Mouse (Mus musculus): Measurements from ENCODE around the gene Tubb5. TPM values are rescaled to one million over a fixed set of nuclear protein-coding genes. Genes with fewer than 3 reads are reported as not detected.

Tubb5 gene
- total RNA-seq, 2 experiments from 2014 or later: 417 to 433 TPM

- Histone ChIP-seq H3K4me3 (no peak overlapping the region), H3K27ac (no peak overlapping the region)
- no peak for TF ChIP-seq CTCF (IDR thresholded peaks at IDR 0.05)
- intact Hi-C loops (cut with DNase I): no loop called here
- DNase-seq (ENCODE audit: extremely low spot score in 1 of 2, low spot score in 2 of 2): no peak
These were observed 50.6 kb downstream of the Tubb5 start for GRCm38 (mm10) chr17:35787493-35787892.

DNA sequence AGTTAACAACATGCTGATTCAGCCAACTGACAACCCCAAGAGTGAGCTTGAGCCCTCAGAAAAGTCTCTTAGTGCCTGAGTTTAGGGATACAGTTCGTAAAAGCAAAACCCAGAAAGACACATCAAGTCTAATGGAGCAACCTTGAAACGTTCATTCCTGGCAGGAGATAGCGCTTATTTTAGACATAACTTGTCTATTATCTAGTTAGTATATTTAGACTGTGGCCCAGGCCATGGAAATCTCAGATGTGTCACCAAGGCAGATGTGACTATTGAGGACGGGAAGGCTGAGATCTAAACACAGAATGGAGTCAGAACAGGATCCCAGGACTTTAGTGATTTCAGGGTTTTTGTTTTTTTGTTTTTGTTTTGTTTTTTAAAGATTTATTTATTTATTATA, 53.0 kb downstream of the Tubb5 start:
- intact Hi-C loops (cut with DNase I): no loop called here
- no peak overlapping the region for H3K27ac ChIP-seq
- DNase-seq (ENCODE audit: extremely low spot score in 1 of 2, low spot score in 2 of 2): no peak
- TF ChIP-seq CTCF (IDR thresholded peaks at IDR 0.05): no peak
- no peak overlapping the region for H3K4me3 ChIP-seq

DNA sequence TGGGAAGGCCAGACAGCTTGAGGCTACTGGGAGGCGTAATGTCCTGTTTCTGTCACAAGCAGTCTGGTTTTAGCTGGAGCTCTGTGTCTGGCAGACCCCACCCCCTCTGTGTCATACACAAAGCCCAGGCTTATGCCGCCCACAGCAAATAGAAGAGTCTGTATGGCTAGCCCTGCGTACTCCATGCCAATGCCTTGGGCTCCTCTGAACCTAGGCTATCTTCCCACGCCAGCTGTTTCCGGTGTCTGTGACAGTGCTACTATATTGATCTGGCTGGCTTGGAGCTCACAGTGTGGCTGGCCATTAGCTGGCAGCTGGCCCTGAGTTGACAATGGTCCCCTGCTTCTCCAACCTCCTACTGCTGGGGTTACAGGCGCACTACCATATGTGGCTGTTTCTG, 54.2 kb downstream of the Tubb5 start:
- no peak for DNase-seq (ENCODE audit: extremely low spot score in 1 of 2, low spot score in 2 of 2)
- no peak for TF ChIP-seq CTCF (IDR thresholded peaks at IDR 0.05)
- intact Hi-C loops (cut with DNase I): no loop called here
- Histone ChIP-seq H3K27ac (no peak overlapping the region), H3K4me3 (no peak overlapping the region)

Small RNAs within 50 kb of the gene (microRNA-seq; reads per million reads assigned to microRNA genes)
- 0.24 to 0.73 reads per million in 2 experiments for gene Gm28033

Other genes with a start within 250 kb of the Tubb5 start
- not detected for gene Sfta2, start 236.8 kb downstream of the Tubb5 start, total RNA-seq (2021)
- not detected for gene Gm9573, start 211.7 kb downstream of the Tubb5 start, total RNA-seq (2021)
- gene Mucl3, start 194.6 kb downstream of the Tubb5 start, total RNA-seq (2021): not detected
- 10 to 100 TPM; 33.2 to 42.6 TPM for gene Vars2, start 170.7 kb downstream of the Tubb5 start, total RNA-seq (2021)
- 10 to 100 TPM; 34.5 to 35.9 TPM for gene Gtf2h4, start 164.6 kb downstream of the Tubb5 start, total RNA-seq (2021)
- gene Ddr1, start 133.7 kb downstream of the Tubb5 start, total RNA-seq (2021): 10 to 100 TPM; 47.2 to 47.8 TPM
- 10 to 100 TPM; 14.7 to 17.5 TPM for gene Ier3, start 16.6 kb downstream of the Tubb5 start, total RNA-seq (2021)
- 100 to 1,000 TPM; 137 to 144 TPM for gene Flot1, start 15.1 kb downstream of the Tubb5 start, total RNA-seq (2021)
- 10 to 100 TPM; 14.6 to 17.8 TPM for gene Mdc1, start 3.2 kb upstream of the Tubb5 start, total RNA-seq (2021)
- gene Nrm, start 23.0 kb upstream of the Tubb5 start, total RNA-seq (2021): 1 to 10 TPM; 2.1 to 4.1 TPM
- 10 to 100 TPM in 1 of 2 experiments, 1 to 10 TPM in 1; 8.5 to 10.8 TPM for gene Ppp1r18, start 27.3 kb upstream of the Tubb5 start, total RNA-seq (2021)
- gene Dhx16, start 41.5 kb upstream of the Tubb5 start, total RNA-seq (2021): 10 to 100 TPM; 30.0 to 39.7 TPM
- 10 to 100 TPM; 58.9 to 59.3 TPM for gene 2310061I04Rik, start 59.1 kb upstream of the Tubb5 start, total RNA-seq (2021)
- gene Atat1, start 71.8 kb upstream of the Tubb5 start, total RNA-seq (2021): 10 to 100 TPM; 51.8 to 63.6 TPM
- gene Mrps18b, start 78.1 kb upstream of the Tubb5 start, total RNA-seq (2021): 10 to 100 TPM; 38.0 to 44.3 TPM
- 10 to 100 TPM; 68.8 to 70.6 TPM for gene Ppp1r10, start 78.1 kb upstream of the Tubb5 start, total RNA-seq (2021)
- 10 to 100 TPM; 70.4 to 72.6 TPM for gene Abcf1, start 131.5 kb upstream of the Tubb5 start, total RNA-seq (2021)
- gene Gnl1, start 141.5 kb upstream of the Tubb5 start, total RNA-seq (2021): 100 to 1,000 TPM; 186 TPM
- gene Prr3, start 141.9 kb upstream of the Tubb5 start, total RNA-seq (2021): 10 to 100 TPM; 40.8 to 43.9 TPM
- gene H2-T24, start 182.3 kb upstream of the Tubb5 start, total RNA-seq (2021): 1 to 10 TPM; 1.1 to 2.5 TPM
- gene H2-T23, start 194.5 kb upstream of the Tubb5 start, total RNA-seq (2021): 10 to 100 TPM; 13.6 to 17.2 TPM
- 10 to 100 TPM; 13.7 to 14.8 TPM for gene H2-T22, start 204.4 kb upstream of the Tubb5 start, total RNA-seq (2021)
- not detected for gene Gm6034, start 204.7 kb upstream of the Tubb5 start, total RNA-seq (2021)
- gene Gm11127, start 220.1 kb upstream of the Tubb5 start, total RNA-seq (2021): 1 to 10 TPM; 1.1 to 1.5 TPM

All from left cerebral cortex, adult 2 months (tissue).